Mouse (Mus musculus) liver, embryonic 14.5 days (tissue): ENCODE measurements around the gene E130308A19Rik.

Experiments used
- CTCF ChIP-seq: IDR thresholded peaks from 2 replicates; pipeline ENCODE4 v1.5.1; 2016; ENCODE audit warnings: antibody characterized with exemption, low read depth, control low read depth
- EP300 ChIP-seq: IDR thresholded peaks from 2 replicates; pipeline ENCODE4 v1.6.1; 2016; ENCODE audit warnings: antibody characterized with exemption, low read depth

DNA sequence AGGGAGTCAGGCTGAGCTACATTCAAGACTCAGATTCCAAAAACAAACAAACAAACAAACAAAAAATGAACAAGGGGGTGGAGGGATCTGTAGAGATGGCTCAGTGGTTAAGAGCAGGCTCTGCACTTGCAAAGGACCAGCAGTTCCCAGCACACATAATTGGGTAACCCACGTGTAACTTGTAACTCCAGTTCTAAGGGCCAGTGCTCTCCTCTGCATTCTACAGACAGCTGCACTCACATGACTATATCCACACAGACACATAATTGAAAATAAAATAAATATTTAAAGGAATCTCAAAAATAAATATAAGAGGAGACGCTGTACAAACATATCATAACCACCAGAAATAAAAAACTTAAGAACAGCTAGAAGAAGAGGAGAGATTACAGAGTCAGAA lies 113.9 kb downstream of the E130308A19Rik start:
- TF ChIP-seq CTCF: no peak
- TF ChIP-seq EP300: no peak
